Mouse (Mus musculus) midbrain, embryonic 16.5 days (tissue): ENCODE measurements around the gene Prtn3. TPM values are rescaled to one million over a fixed set of nuclear protein-coding genes. Genes with fewer than 3 reads are reported as not detected.

Experiments
- ATAC-seq: fragments of 200-750 bp; cut with Nextera tagmentation; 2 replicates; pipeline ENCODE4 v1.8.0; 2017; ENCODE audit warnings: moderate TSS enrichment
- H3K27ac ChIP-seq: fragments of 300-500 bp; sonication (generic); 2 replicates; pipeline ENCODE4 v1.5.1; 2014; ENCODE audit warnings: mild to moderate bottlenecking, low read length, mixed read lengths
- H3K27me3 ChIP-seq: fragments of 300-500 bp; sonication (generic); 2 replicates; pipeline ENCODE4 v1.6.1; 2014; ENCODE audit warnings: low read depth, low read length, mixed read lengths; ENCODE audit not compliant: control insufficient read depth, insufficient read depth
- H3K36me3 ChIP-seq: fragments of 300-500 bp; sonication (generic); 2 replicates; pipeline ENCODE4 v1.6.1; 2014; ENCODE audit warnings: mild to moderate bottlenecking, low read length, moderate library complexity, mixed read lengths; ENCODE audit not compliant: control insufficient read depth, insufficient read depth
- H3K4me1 ChIP-seq: fragments of 300-500 bp; sonication (generic); 2 replicates; pipeline ENCODE4 v1.6.1; 2014; ENCODE audit warnings: mild to moderate bottlenecking, low read length, mixed read lengths; ENCODE audit not compliant: control insufficient read depth, insufficient read depth
- H3K4me2 ChIP-seq: fragments of 300-500 bp; sonication (generic); 2 replicates; pipeline ENCODE4 v1.6.1; 2014; ENCODE audit warnings: mild to moderate bottlenecking, low read length, mixed read lengths
- H3K4me3 ChIP-seq: fragments of 300-500 bp; sonication (generic); 2 replicates; pipeline ENCODE4 v1.5.1; 2014; ENCODE audit warnings: low read depth, mild to moderate bottlenecking, low read length, moderate library complexity, mixed read lengths
- H3K9ac ChIP-seq: fragments of 300-500 bp; sonication (generic); 2 replicates; pipeline ENCODE4 v1.6.1; 2014; ENCODE audit warnings: low read depth, low read length, mixed read lengths
- H3K9me3 ChIP-seq: fragments of 300-500 bp; sonication (generic); replicated peaks from 2 replicates; pipeline ENCODE4 v1.6.1; 2014; ENCODE audit warnings: mild to moderate bottlenecking, low read length, mixed read lengths; ENCODE audit not compliant: control insufficient read depth, poor library complexity, severe bottlenecking
- WGBS: fragments of 180-500 bp; shearing (Covaris S2); extraction: QIAGEN DNeasy Blood & Tissue Kit; methylation state at CpG from one replicate; pipeline ENCODE4 v1.1.7; 2014; 5-methylcytosine and 5-hydroxymethylcytosine counted together
- microRNA-seq: library from miRNA; unstranded; fragments of <30 nt; microRNA quantifications from one replicate; pipeline ENCODE4, GENCODE M21; 2017
- polyA plus RNA-seq: library from polyadenylated mRNA; unstranded; fragments of >200 nt; fragmentation: Nextera tagmentation; extraction: Ambion mirVana; gene quantifications from 2 replicates; pipeline ENCODE4 v1.2.1, GENCODE M21; 2015

Gene Prtn3
- polyA plus RNA-seq, 1 experiment from 2014 or later, result 12.7 TPM

GRCm38 (mm10) chr10:79930826-79931186, 56.5 kb downstream of the Prtn3 start:
- H3K4me2 ChIP-seq, result no peak overlapping the region
- no peak overlapping the region for H3K9ac ChIP-seq
- 72% methylated on average over 16 of the region's 16 CpGs for WGBS

DNA sequence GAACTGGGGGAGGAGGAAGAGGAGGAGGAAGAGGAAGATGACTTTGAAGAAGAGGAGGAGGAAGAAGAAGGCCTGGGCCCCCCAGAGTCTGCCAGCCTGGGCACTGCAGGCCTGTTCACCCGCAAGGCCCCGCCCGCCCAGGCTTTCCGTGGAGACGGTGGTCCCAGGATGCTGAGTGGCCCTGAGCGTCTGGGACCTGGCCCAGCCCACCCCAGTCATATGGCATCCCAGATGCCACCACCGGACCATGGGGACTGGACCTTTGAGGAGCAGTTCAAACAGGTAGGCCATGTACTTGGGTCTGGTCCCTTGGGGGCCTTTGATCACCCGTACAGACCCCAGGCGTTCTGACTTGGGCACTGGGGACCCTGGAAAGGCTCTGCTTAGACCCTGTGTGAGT, 57.5 kb downstream of the Prtn3 start:
- H3K36me3 ChIP-seq, result peaks cover 9% of the 10 kb centered on the region

More at GRCm38 (mm10) chr10:79930826-79931186, 56.5 kb downstream of the Prtn3 start:
- H3K4me3 ChIP-seq, result no peak overlapping the region
- H3K9me3 ChIP-seq, result no peaks in the 10 kb centered on the region
- H3K27ac ChIP-seq, result no peak overlapping the region
- ATAC-seq, result no peak
- H3K4me1 ChIP-seq, result peaks cover 19% of the 10 kb centered on the region
- no peaks in the 10 kb centered on the region for H3K27me3 ChIP-seq
- H3K36me3 ChIP-seq, result peaks cover 9% of the 10 kb centered on the region

DNA sequence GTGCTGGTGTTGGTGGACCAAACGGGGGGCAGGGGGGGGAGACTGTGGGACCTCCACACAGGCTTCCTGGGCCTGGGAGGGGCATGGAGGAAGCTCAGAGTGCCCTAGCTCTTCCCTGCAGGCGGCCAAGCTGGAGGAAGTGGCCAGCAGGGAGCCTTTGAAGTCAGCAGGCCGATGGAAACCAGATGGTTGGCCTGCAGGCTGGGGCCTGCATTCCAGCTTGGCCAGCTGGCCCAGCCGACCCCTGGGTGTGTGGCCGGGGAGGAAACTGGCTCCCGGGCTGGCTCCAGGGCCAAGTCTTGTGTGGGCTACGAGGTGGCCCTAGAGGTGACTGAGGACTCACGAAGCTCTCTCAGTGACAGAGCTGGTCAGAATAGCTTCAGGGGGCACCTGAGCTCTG, 58.5 kb downstream of the Prtn3 start:
- no peaks in the 10 kb centered on the region for H3K9me3 ChIP-seq
- peak overlapping the region; percentile 10; the same call in 1 of the 2 replicates for H3K9ac ChIP-seq
- no peaks in the 10 kb centered on the region for H3K27me3 ChIP-seq
- H3K4me2 ChIP-seq, result no peak overlapping the region
- 18% methylated on average over 8 of the region's 8 CpGs for WGBS
- H3K27ac ChIP-seq, result peak overlapping the region; percentile 43
- no peak for ATAC-seq
- H3K4me3 ChIP-seq, result no peak overlapping the region
- peaks cover 11% of the 10 kb centered on the region for H3K36me3 ChIP-seq
- H3K4me1 ChIP-seq, result peaks cover 16% of the 10 kb centered on the region

More for the DNA sequence above, 57.5 kb downstream of the Prtn3 start:
- 83% methylated on average over 9 of the region's 9 CpGs for WGBS
- no peak for ATAC-seq
- Histone ChIP-seq H3K9me3 (no peaks in the 10 kb centered on the region), H3K27me3 (no peaks in the 10 kb centered on the region), H3K4me1 (peaks cover 12% of the 10 kb centered on the region), H3K4me2 (no peak overlapping the region), H3K27ac (no peak overlapping the region), H3K4me3 (no peak overlapping the region), H3K9ac (no peak overlapping the region)

Small RNA genes lying within 50 kb of the gene (microRNA-seq; reads per million reads assigned to microRNA genes)
- gene Mir6910, result not detected

Other genes with a start within 250 kb of the Prtn3 start
- 23.4 and 25.3 TPM in 2 replicates for gene Shc2, start 236.6 kb upstream of the Prtn3 start, polyA plus RNA-seq
- 0.78 and 1.0 TPM in 2 replicates for gene Odf3l2, start 228.7 kb upstream of the Prtn3 start, polyA plus RNA-seq
- gene Madcam1, start 209.9 kb upstream of the Prtn3 start, polyA plus RNA-seq, result 0.69 and 0.94 TPM in 2 replicates
- gene Tpgs1, start 205.1 kb upstream of the Prtn3 start, polyA plus RNA-seq, result 96.1 and 107 TPM in 2 replicates
- gene Cdc34, start 192.3 kb upstream of the Prtn3 start, polyA plus RNA-seq, result 73.1 and 81.9 TPM in 2 replicates
- gene Gzmm, start 185.5 kb upstream of the Prtn3 start, polyA plus RNA-seq, result 1.6 and 1.8 TPM in 2 replicates
- gene Bsg, start 170.0 kb upstream of the Prtn3 start, polyA plus RNA-seq, result 844 and 915 TPM in 2 replicates
- gene Hcn2, start 157.8 kb upstream of the Prtn3 start, polyA plus RNA-seq, result 0.87 and 0.89 TPM in 2 replicates
- gene Polrmt, start 127.9 kb upstream of the Prtn3 start, polyA plus RNA-seq, result 45.3 and 45.9 TPM in 2 replicates
- 1.8 TPM in 2 replicates for gene Fgf22, start 119.4 kb upstream of the Prtn3 start, polyA plus RNA-seq
- gene Rnf126, start 107.5 kb upstream of the Prtn3 start, polyA plus RNA-seq, result 90.2 and 92.3 TPM in 2 replicates
- 2.2 and 3.5 TPM in 2 replicates for gene Fstl3, start 97.2 kb upstream of the Prtn3 start, polyA plus RNA-seq
- gene Prss57, start 83.5 kb upstream of the Prtn3 start, polyA plus RNA-seq, result 0.19 TPM in 2 replicates
- 318 and 333 TPM in 2 replicates for gene Palm, start 80.9 kb upstream of the Prtn3 start, polyA plus RNA-seq
- gene Misp, start 53.5 kb upstream of the Prtn3 start, polyA plus RNA-seq, result 0.34 and 0.73 TPM in 2 replicates
- 58.8 and 65.1 TPM in 2 replicates for gene Ptbp1, start 20.0 kb upstream of the Prtn3 start, polyA plus RNA-seq
- gene Plppr3, start 158 bp downstream of the Prtn3 start, polyA plus RNA-seq, result 471 and 472 TPM in 2 replicates
- gene Elane, start 11.8 kb downstream of the Prtn3 start, polyA plus RNA-seq, result not detected in 2 replicates
- 0.20 TPM in 1 of 2 replicates, not detected in the other for gene Cfd, start 16.4 kb downstream of the Prtn3 start, polyA plus RNA-seq
- 55.4 and 56.6 TPM in 2 replicates for gene Med16, start 34.4 kb downstream of the Prtn3 start, polyA plus RNA-seq
- 2.6 and 13.4 TPM in 2 replicates for gene Gm26602, start 36.4 kb downstream of the Prtn3 start, polyA plus RNA-seq
- 3.5 and 3.8 TPM in 2 replicates for gene Kiss1r, start 42.5 kb downstream of the Prtn3 start, polyA plus RNA-seq
- gene R3hdm4, start 46.7 kb downstream of the Prtn3 start, polyA plus RNA-seq, result 273 and 293 TPM in 2 replicates
- 1.7 and 2.2 TPM in 2 replicates for gene Arid3a, start 52.6 kb downstream of the Prtn3 start, polyA plus RNA-seq
- 79.5 and 89.4 TPM in 2 replicates for gene Wdr18, start 85.7 kb downstream of the Prtn3 start, polyA plus RNA-seq
- gene Grin3b, start 96.2 kb downstream of the Prtn3 start, polyA plus RNA-seq, result 0.20 and 0.28 TPM in 2 replicates
- gene Tmem259, start 109.9 kb downstream of the Prtn3 start, polyA plus RNA-seq, result 15.3 and 16.2 TPM in 2 replicates
- 25.7 and 26.2 TPM in 2 replicates for gene Cnn2, start 114.1 kb downstream of the Prtn3 start, polyA plus RNA-seq
- gene Abca7, start 122.0 kb downstream of the Prtn3 start, polyA plus RNA-seq, result 4.1 and 4.8 TPM in 2 replicates
- 1.2 TPM in 2 replicates for gene Arhgap45, start 142.2 kb downstream of the Prtn3 start, polyA plus RNA-seq
- gene Polr2e, start 165.3 kb downstream of the Prtn3 start, polyA plus RNA-seq, result 124 and 131 TPM in 2 replicates
- gene Gpx4, start 172.7 kb downstream of the Prtn3 start, polyA plus RNA-seq, result 509 and 552 TPM in 2 replicates
- 11.6 and 12.5 TPM in 2 replicates for gene Sbno2, start 231.1 kb downstream of the Prtn3 start, polyA plus RNA-seq
- gene Stk11, start 241.3 kb downstream of the Prtn3 start, polyA plus RNA-seq, result 14.2 and 15.4 TPM in 2 replicates